14 mouse cellular contexts compared by ENCODE assay signal in genomic region chr16:34561734-34562135, GRCm38 (mm10). TPM values are rescaled to one million over a fixed set of nuclear protein-coding genes. Genes with fewer than 3 reads are reported as not detected.
DNase-seq lines count a peak whose midpoint lies in the region; ATAC-seq lines count a peak whose summit lies in the region.
"Had no signal": no experiment of that assay in that cellular context is flagged by ENCODE, and none has a peak within 500 bp of the region (broad histone marks: within the 10 kb centered on the region; RNA-seq: fewer than 3 reads in every experiment).

No protein-coding gene starts in this region.

- ATAC-seq in midbrain, embryonic 13.5 days: peak; percentile 89
- no peak for ATAC-seq in granulocyte monocyte progenitor cell, adult 5-6 weeks (replicated peaks; ENCODE audit: poor library complexity, severe bottlenecking)
- ATAC-seq: liver, postnatal 0 days had no signal

- H3K27me3 ChIP-seq in hindbrain, embryonic 10.5 days (ENCODE audit: insufficient read depth, poor library complexity, severe bottlenecking): no peaks in the 10 kb centered on the region
- no peaks in the 10 kb centered on the region for H3K27me3 ChIP-seq in midbrain, embryonic 13.5 days
- H3K27me3 ChIP-seq: heart, embryonic 15.5 days; limb, embryonic 12.5 days had no signal

- peak overlapping the region; percentile 12 for H3K4me2 ChIP-seq in midbrain, embryonic 13.5 days (replicated peaks)
- H3K4me2 ChIP-seq: heart, embryonic 15.5 days; limb, embryonic 12.5 days had no signal

- H3K4me3 ChIP-seq in hindbrain, embryonic 10.5 days: peak overlapping the region; percentile 11; the same call in 1 of the 2 replicates
- H3K4me3 ChIP-seq in midbrain, embryonic 13.5 days (replicated peaks): no peak overlapping the region
- H3K4me3 ChIP-seq: heart, embryonic 15.5 days; limb, embryonic 12.5 days had no signal

- H3K9ac ChIP-seq in midbrain, embryonic 13.5 days (replicated peaks): no peak overlapping the region
- H3K9ac ChIP-seq: heart, embryonic 15.5 days; limb, embryonic 12.5 days; liver, postnatal 0 days had no signal

- DNase-seq in right cerebral cortex, postnatal 25 days: peak; percentile 5
- DNase-seq in right cerebral cortex, postnatal 4 days: no peak
- peak; percentile 54 for DNase-seq in hindbrain, embryonic 10.5 days (ENCODE audit: low spot score)
- DNase-seq in kidney, adult 18-20 months: no peak
- no peak for DNase-seq in c-Kit-positive CD71-positive TER-119-positive erythroid progenitor cells, embryonic 14.5 days (ENCODE audit: low spot score)
- DNase-seq: adrenal gland, postnatal 14 days; cerebellum, adult 18-20 months; kidney, adult 2 months; liver, postnatal 0 days; spleen, adult 18-20 months had no signal

- H3K4me1 ChIP-seq in hindbrain, embryonic 10.5 days (replicated peaks): peaks cover 84% of the 10 kb centered on the region
- peaks cover 90% of the 10 kb centered on the region for H3K4me1 ChIP-seq in midbrain, embryonic 13.5 days (replicated peaks)

- H3K36me3 ChIP-seq in hindbrain, embryonic 10.5 days: no peaks in the 10 kb centered on the region
- H3K36me3 ChIP-seq in midbrain, embryonic 13.5 days: no peaks in the 10 kb centered on the region
- H3K36me3 ChIP-seq: heart, embryonic 15.5 days; limb, embryonic 12.5 days had no signal

- H3K9me3 ChIP-seq in hindbrain, embryonic 10.5 days: no peaks in the 10 kb centered on the region
- H3K9me3 ChIP-seq in midbrain, embryonic 13.5 days: no peaks in the 10 kb centered on the region
- H3K9me3 ChIP-seq: heart, embryonic 15.5 days; limb, embryonic 12.5 days had no signal

- 12% methylated on average over 5 of the region's 5 CpGs for WGBS in hindbrain, embryonic 10.5 days
- WGBS in midbrain, embryonic 13.5 days: 2% methylated on average over 5 of the region's 5 CpGs

- H3K27ac ChIP-seq in hindbrain, embryonic 10.5 days: peak overlapping the region; percentile 81
- H3K27ac ChIP-seq in midbrain, embryonic 13.5 days: peak overlapping the region; percentile 69
- H3K27ac ChIP-seq: heart, embryonic 15.5 days; limb, embryonic 12.5 days had no signal

RNA-seq across cellular contexts. Expression of gene Kalrn, which starts 11.6 kb away (rescaled TPM):
- 14.2 and 16.6 TPM in 2 replicates for polyA plus RNA-seq in hindbrain, embryonic 10.5 days (2016; fragmentation: Nextera tagmentation; extraction: Ambion mirVana)
- polyA plus RNA-seq in midbrain, embryonic 13.5 days (2015; fragmentation: Nextera tagmentation; extraction: Ambion mirVana): 38.5 and 39.6 TPM in 2 replicates
- 3.0 and 3.8 TPM in 2 replicates for total RNA-seq in granulocyte monocyte progenitor cell, adult 5-6 weeks (2014; fragmentation: Nextera tagmentation)
- 2.3 and 3.6 TPM in 2 replicates for total RNA-seq in granulocyte monocyte progenitor cell, adult 5-6 weeks (2017)

Comparison
In these comparisons a context has a peak if more than half of its experiments do, and no peak if none do; other contexts are left out.
1. DNase-seq: peak in right cerebral cortex, postnatal 25 days (single experiment) and hindbrain, embryonic 10.5 days (single experiment); none in right cerebral cortex, postnatal 4 days (single experiment), kidney, adult 18-20 months (single experiment) and c-Kit-positive CD71-positive TER-119-positive erythroid progenitor cells, embryonic 14.5 days (single experiment).